Mouse (Mus musculus): Measurements from ENCODE around the gene Gm10334.
"Not testable (repeated sequence)": the region's sequence is repeated elsewhere in the genome, so short reads cannot be mapped to it uniquely, and the experiment has no call there.

Gm10334 gene

GRCm38 (mm10) chr6:41446045-41446444, at the start of gene Gm10334:
TSS of gene Gm10334 (minus strand) at chr6:41446145.
- not testable (repeated sequence) for DNase-seq (ENCODE audit: low spot score)

DNA sequence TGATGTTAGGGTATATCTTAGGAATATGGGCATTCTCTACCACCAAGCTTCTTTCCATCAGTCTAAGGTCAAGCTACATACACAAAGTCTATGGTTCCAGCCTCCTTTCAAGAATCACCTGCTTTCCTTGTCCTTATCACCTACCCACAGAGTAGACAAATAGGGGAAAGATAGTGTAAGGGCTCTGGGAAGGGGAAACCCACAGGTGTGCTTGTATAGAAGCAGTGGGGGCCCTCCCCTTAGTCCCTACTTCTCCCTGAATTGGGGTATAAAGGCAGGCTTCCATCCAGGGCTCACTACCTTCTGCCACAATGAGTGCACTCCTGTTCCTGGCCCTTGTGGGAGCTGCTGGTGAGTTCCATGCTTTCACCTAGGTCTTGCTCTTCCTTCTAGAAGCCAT, 12.7 kb upstream of the Gm10334 start, which contains the start of gene Prss1:
Gene Prss1 (plus strand): TSS at position 301 of the 400 bp plus-strand sequence.
- not testable (repeated sequence) for DNase-seq (ENCODE audit: low spot score)

DNA sequence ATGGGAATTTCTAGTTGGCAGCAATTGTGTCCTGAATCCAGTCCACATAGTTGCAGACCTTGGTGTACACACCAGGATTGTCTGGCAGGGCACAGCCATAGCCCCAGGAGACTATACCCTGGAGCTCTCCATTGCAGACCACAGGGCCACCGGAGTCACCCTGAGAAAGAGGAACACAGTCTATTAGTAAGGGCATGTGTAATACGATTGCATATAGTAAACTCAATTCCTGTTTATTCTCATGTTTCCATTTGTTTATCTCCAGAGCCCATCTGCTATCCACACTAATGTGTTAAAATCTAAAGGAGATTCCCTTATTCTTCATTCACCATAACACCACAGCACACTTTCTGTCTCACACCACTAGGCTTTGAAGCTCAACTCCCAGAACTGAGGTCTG, 3.7 kb downstream of the Gm10334 start:
- not testable (repeated sequence) for DNase-seq (ENCODE audit: low spot score)

All from testis, postnatal 14 days (tissue).